Mouse (Mus musculus): Measurements from ENCODE around the gene Erfe. TPM values are rescaled to one million over a fixed set of nuclear protein-coding genes. Genes with fewer than 3 reads are reported as not detected.

Gene Erfe
- polyA plus RNA-seq, 1 experiment from 2014 or later, result 3.1 TPM

DNA sequence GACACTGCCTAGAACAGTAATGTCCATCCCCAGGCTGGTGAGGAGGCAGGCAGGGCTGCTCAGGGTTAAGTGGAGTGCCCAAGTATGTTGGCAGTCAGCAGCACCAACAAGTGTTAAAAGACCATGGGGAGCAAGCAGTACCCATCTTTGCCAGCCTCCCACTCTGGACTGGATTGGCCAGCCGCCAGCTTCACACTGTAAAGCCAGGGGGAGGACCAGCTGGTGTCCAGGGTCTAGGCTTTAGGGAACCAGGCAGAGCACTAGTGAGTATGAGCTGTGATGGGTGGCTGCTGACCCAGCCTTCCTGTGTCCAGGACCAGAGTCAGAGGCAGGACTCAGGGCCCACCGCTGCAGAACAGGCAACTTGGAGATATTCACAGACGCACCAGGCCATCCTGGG is 22.2 kb upstream of the Erfe start:
- H3K9ac ChIP-seq (ENCODE audit: low read depth, low read length), result no peak overlapping the region
- ATAC-seq (replicated peaks; ENCODE audit: low FRiP score) (no peak), DNase-seq (ENCODE audit: low spot score) (no peak)
- no peak overlapping the region for H3K4me2 ChIP-seq
- H3K27ac ChIP-seq (ENCODE audit: low read depth, low read length), result no peak overlapping the region
- H3K4me1 ChIP-seq (replicated peaks; ENCODE audit: control insufficient read depth, insufficient read depth, low read length), result peaks cover 5% of the 10 kb centered on the region
- H3K27me3 ChIP-seq (replicated peaks; ENCODE audit: control insufficient read depth, insufficient read depth, low read length), result peaks cover 61% of the 10 kb centered on the region
- WGBS, result 69% methylated on average over 3 of the region's 3 CpGs
- H3K4me3 ChIP-seq (ENCODE audit: low read depth, low read length), result no peak overlapping the region
- no peaks in the 10 kb centered on the region for H3K36me3 ChIP-seq (ENCODE audit: control insufficient read depth, insufficient read depth, low read length)
- H3K9me3 ChIP-seq (ENCODE audit: control insufficient read depth, low read length), result no peaks in the 10 kb centered on the region

DNA sequence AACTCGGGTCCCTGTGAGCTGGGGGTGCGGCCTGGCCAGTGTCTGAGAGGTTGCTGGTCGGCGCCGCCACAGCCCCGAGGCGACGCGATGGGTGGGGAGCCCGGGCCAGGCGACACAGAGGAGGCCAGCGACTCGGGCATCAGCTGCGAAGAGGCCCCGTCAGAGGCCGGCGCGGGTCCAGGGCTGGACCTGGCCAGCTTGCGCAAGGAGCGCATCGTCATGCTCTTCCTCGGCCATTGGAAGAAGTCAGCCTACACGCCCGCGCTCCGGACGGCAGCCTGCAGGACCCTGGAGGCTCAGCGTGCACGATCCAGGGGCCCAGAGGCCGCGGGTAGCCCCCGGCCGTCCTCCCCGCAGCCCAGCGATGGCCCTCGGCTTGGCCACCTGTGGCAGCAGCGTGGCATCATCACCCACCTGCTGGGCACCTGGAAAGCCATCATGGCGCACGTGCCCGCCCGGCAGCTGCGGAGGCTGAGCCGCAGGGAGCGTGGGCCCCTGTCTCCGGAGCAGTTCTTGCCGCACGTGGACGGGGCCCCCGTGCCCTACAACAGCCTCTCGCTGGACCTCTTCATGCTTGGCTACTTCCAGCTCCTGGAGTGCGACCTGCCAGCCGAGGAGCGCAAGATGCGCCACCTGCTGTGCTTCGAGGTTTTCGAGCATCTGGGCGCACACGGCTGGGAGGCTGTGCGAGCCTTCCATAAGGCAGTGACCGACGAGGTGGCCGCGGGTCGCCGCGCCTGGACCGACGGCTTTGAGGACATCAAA is 21.1 kb upstream of the Erfe start:
- Histone ChIP-seq H3K4me2 (peak overlapping the region; percentile 51), H3K4me3 (ENCODE audit: low read depth, low read length) (peak overlapping the region; percentile 17; the same call in 1 of the 2 replicates), H3K36me3 (ENCODE audit: control insufficient read depth, insufficient read depth, low read length) (no peaks in the 10 kb centered on the region), H3K27ac (ENCODE audit: low read depth, low read length) (no peak overlapping the region), H3K27me3 (replicated peaks; ENCODE audit: control insufficient read depth, insufficient read depth, low read length) (peaks cover 61% of the 10 kb centered on the region), H3K4me1 (replicated peaks; ENCODE audit: control insufficient read depth, insufficient read depth, low read length) (peaks cover 5% of the 10 kb centered on the region), H3K9ac (ENCODE audit: low read depth, low read length) (no peak overlapping the region), H3K9me3 (ENCODE audit: control insufficient read depth, low read length) (no peaks in the 10 kb centered on the region)
- ATAC-seq (replicated peaks; ENCODE audit: low FRiP score) (peak; percentile 32; the same call in 1 of the 2 replicates), DNase-seq (ENCODE audit: low spot score) (no peak)
- 7% methylated on average over 68 of the region's 68 CpGs for WGBS

DNA sequence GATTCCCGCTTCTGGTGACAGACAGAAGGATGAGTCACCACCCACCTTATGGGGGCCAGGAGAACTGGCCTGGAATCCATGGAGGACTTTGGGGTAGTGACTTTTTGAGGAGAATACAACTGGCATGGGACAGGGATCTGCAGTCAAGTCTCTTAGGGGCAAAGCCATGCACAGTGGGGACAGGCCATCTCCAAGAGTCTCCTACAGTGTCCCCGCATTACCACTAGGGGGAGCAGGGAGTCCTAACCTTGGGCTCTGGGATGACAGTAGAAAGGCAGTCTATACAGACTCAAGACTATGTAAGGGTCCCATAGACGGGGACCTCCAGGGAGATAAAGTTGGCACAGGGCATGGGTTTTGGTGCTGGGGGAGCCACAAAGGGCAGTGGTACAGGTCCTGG is 19.3 kb upstream of the Erfe start:
- no peak overlapping the region for H3K27ac ChIP-seq (ENCODE audit: low read depth, low read length)
- H3K9ac ChIP-seq (ENCODE audit: low read depth, low read length), result no peak overlapping the region
- no peaks in the 10 kb centered on the region for H3K9me3 ChIP-seq (ENCODE audit: control insufficient read depth, low read length)
- peak; percentile 64 for DNase-seq (ENCODE audit: low spot score)
- H3K36me3 ChIP-seq (ENCODE audit: control insufficient read depth, insufficient read depth, low read length), result no peaks in the 10 kb centered on the region
- 30% methylated on average over 3 of the region's 3 CpGs for WGBS
- no peak overlapping the region for H3K4me2 ChIP-seq
- ATAC-seq (replicated peaks; ENCODE audit: low FRiP score), result peak; percentile 63; the same call in 1 of the 2 replicates
- H3K4me1 ChIP-seq (replicated peaks; ENCODE audit: control insufficient read depth, insufficient read depth, low read length), result peaks cover 5% of the 10 kb centered on the region
- no peak overlapping the region for H3K4me3 ChIP-seq (ENCODE audit: low read depth, low read length)
- H3K27me3 ChIP-seq (replicated peaks; ENCODE audit: control insufficient read depth, insufficient read depth, low read length), result peaks cover 49% of the 10 kb centered on the region

DNA sequence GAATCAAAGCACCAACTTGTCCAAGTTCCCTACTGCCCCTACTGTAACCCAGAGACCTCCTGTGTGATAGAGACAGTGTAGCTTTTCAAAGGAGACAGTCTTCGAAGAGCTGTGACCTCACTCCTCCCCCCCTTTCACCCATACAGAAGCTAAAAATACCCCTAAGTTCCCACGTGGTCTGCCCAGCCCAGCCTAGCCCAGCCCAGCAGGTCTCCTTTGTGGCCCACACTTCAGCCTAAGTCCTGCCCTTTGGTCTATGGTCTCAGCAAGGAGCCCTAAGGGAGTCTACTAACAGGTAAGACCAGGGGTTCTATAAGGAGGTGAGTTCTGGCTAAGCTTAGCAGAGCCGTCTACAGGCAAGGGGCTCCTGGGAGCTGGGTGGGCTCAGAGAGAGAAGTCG is 15.4 kb upstream of the Erfe start, which contains the start of gene Klhl30:
Klhl30 (plus strand) TSS at position 176 of the 400 bp plus-strand sequence.
- WGBS, result 48% methylated on average over 4 of the region's 4 CpGs
- H3K36me3 ChIP-seq (ENCODE audit: control insufficient read depth, insufficient read depth, low read length), result no peaks in the 10 kb centered on the region
- no peak within 1 kb of the TSS for H3K9ac ChIP-seq (ENCODE audit: low read depth, low read length)

DNA sequence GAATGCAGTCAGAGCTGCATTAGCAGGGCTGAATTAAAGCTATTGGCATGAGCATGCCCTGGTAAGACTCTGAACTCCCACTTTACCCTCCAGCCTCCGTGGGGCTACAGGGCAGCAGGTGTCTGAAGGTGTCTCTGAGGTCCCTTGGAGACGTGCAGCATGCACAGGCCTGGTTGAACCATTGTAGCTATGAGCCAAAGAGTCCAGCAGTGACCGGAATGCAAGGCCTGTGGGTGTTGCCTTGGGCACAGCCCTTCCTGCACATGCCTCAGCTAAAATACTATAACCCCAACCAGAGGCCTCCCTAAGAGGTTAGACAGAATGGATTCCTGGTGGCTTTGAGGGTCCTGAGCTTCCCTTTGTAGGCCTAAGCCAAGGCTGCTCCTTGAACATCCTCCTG is 15.0 kb upstream of the Erfe start:
- no peak overlapping the region for H3K9ac ChIP-seq (ENCODE audit: low read depth, low read length)
- H3K36me3 ChIP-seq (ENCODE audit: control insufficient read depth, insufficient read depth, low read length), result no peaks in the 10 kb centered on the region
- H3K27me3 ChIP-seq (replicated peaks; ENCODE audit: control insufficient read depth, insufficient read depth, low read length), result peaks cover 6% of the 10 kb centered on the region
- DNase-seq (ENCODE audit: low spot score), result no peak
- no peak for ATAC-seq (replicated peaks; ENCODE audit: low FRiP score)
- no peak overlapping the region for H3K27ac ChIP-seq (ENCODE audit: low read depth, low read length)
- WGBS, result 72% methylated on average over 3 of the region's 3 CpGs
- no peaks in the 10 kb centered on the region for H3K9me3 ChIP-seq (ENCODE audit: control insufficient read depth, low read length)
- no peaks in the 10 kb centered on the region for H3K4me1 ChIP-seq (replicated peaks; ENCODE audit: control insufficient read depth, insufficient read depth, low read length)
- H3K4me3 ChIP-seq (ENCODE audit: low read depth, low read length), result no peak overlapping the region
- no peak overlapping the region for H3K4me2 ChIP-seq

More for the DNA sequence above, 15.4 kb upstream of the Erfe start, which contains the start of gene Klhl30:
- no peak within 1 kb of the TSS for H3K4me3 ChIP-seq (ENCODE audit: low read depth, low read length)
- no peak for DNase-seq (ENCODE audit: low spot score)
- peaks cover 10% of the 10 kb centered on the region for H3K27me3 ChIP-seq (replicated peaks; ENCODE audit: control insufficient read depth, insufficient read depth, low read length)
- ATAC-seq (replicated peaks; ENCODE audit: low FRiP score), result no peak
- no peaks in the 10 kb centered on the region for H3K4me1 ChIP-seq (replicated peaks; ENCODE audit: control insufficient read depth, insufficient read depth, low read length)
- H3K9me3 ChIP-seq (ENCODE audit: control insufficient read depth, low read length), result no peaks in the 10 kb centered on the region
- H3K4me2 ChIP-seq, result no peak within 1 kb of the TSS
- H3K27ac ChIP-seq (ENCODE audit: low read depth, low read length), result no peak within 1 kb of the TSS

DNA sequence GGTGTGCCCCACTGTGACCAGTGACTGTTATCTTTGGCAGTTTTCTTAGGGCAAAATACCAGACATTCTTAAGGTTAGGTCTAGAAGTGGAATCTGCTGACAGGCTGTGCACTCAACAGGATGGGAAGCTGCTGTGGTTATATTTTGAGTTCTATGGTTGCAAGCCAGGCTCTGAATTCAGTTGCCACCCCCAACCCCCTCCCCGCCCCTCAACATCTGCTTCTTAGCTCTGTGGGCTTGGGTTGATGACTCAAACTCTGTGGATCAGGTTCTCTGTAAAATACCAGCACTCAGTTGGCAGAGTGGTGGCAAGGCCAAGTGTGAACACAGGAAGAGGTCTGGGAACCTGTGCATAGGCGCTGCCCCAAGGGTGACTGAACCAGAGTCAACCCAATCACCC is 14.0 kb upstream of the Erfe start:
- H3K9ac ChIP-seq (ENCODE audit: low read depth, low read length), result no peak overlapping the region
- no peaks in the 10 kb centered on the region; the same call in 1 of the 2 replicates for H3K27me3 ChIP-seq (replicated peaks; ENCODE audit: control insufficient read depth, insufficient read depth, low read length)
- ATAC-seq (replicated peaks; ENCODE audit: low FRiP score) (no peak), DNase-seq (ENCODE audit: low spot score) (no peak)
- H3K4me3 ChIP-seq (ENCODE audit: low read depth, low read length), result no peak overlapping the region
- 79% methylated on average over 2 of the region's 2 CpGs for WGBS
- no peaks in the 10 kb centered on the region for H3K36me3 ChIP-seq (ENCODE audit: control insufficient read depth, insufficient read depth, low read length)
- no peak overlapping the region for H3K4me2 ChIP-seq
- H3K4me1 ChIP-seq (replicated peaks; ENCODE audit: control insufficient read depth, insufficient read depth, low read length), result no peaks in the 10 kb centered on the region
- H3K9me3 ChIP-seq (ENCODE audit: control insufficient read depth, low read length), result no peaks in the 10 kb centered on the region
- H3K27ac ChIP-seq (ENCODE audit: low read depth, low read length), result no peak overlapping the region

DNA sequence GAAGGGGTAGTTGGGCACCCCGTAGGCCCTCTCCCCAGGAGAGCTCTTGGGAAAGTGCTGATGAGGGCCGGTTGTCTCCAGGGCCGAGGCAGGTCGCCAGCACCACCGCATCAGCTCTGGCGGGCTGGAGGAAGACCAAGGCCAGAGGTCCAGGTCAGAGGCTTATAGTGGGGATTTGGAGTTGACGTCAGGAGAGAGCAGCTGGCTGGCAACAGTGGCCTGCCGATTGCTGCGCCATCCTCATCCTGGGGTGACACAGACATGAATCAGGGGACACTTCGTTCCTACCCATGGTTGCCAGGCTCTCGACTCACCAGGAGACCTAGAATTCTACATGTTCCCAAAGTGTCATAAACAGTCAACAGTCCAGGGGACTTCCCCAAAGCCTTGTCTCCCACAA is 10.1 kb upstream of the Erfe start:
- no peak overlapping the region for H3K9ac ChIP-seq (ENCODE audit: low read depth, low read length)
- H3K27ac ChIP-seq (ENCODE audit: low read depth, low read length), result no peak overlapping the region
- no peak for DNase-seq (ENCODE audit: low spot score)
- no peaks in the 10 kb centered on the region for H3K9me3 ChIP-seq (ENCODE audit: control insufficient read depth, low read length)
- no peak overlapping the region for H3K4me2 ChIP-seq
- no peaks in the 10 kb centered on the region for H3K36me3 ChIP-seq (ENCODE audit: control insufficient read depth, insufficient read depth, low read length)
- no peaks in the 10 kb centered on the region for H3K27me3 ChIP-seq (replicated peaks; ENCODE audit: control insufficient read depth, insufficient read depth, low read length)
- WGBS, result 83% methylated on average over 11 of the region's 11 CpGs
- no peaks in the 10 kb centered on the region for H3K4me1 ChIP-seq (replicated peaks; ENCODE audit: control insufficient read depth, insufficient read depth, low read length)
- no peak for ATAC-seq (replicated peaks; ENCODE audit: low FRiP score)
- no peak overlapping the region for H3K4me3 ChIP-seq (ENCODE audit: low read depth, low read length)

DNA sequence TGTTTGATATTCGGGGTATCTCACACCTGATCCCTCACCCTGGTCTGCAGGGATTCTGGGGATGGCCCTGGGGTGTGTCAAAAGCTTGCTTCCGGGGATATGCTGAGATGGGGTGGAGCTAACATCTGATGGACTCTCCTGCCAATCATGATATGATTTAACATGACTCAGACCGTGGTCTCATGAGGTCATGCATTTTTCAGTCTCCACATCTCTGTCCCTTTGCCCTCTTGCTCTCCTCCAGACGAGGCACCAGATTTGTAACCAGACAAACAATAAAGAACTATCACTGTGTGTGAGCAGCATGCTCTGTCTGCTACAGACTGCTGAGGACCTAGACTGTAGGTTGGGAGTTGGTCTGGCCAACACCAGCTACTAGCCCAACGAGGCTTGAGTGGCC is 4.1 kb upstream of the Erfe start:
- Histone ChIP-seq H3K36me3 (ENCODE audit: control insufficient read depth, insufficient read depth, low read length) (no peaks in the 10 kb centered on the region), H3K9me3 (ENCODE audit: control insufficient read depth, low read length) (no peaks in the 10 kb centered on the region), H3K27me3 (replicated peaks; ENCODE audit: control insufficient read depth, insufficient read depth, low read length) (peaks cover 2% of the 10 kb centered on the region; the same call in 1 of the 2 replicates), H3K4me1 (replicated peaks; ENCODE audit: control insufficient read depth, insufficient read depth, low read length) (peaks cover 13% of the 10 kb centered on the region), H3K4me3 (ENCODE audit: low read depth, low read length) (no peak overlapping the region), H3K27ac (ENCODE audit: low read depth, low read length) (no peak overlapping the region), H3K9ac (ENCODE audit: low read depth, low read length) (no peak overlapping the region), H3K4me2 (no peak overlapping the region)
- 73% methylated on average over 5 of the region's 5 CpGs for WGBS
- ATAC-seq (replicated peaks; ENCODE audit: low FRiP score) (no peak), DNase-seq (ENCODE audit: low spot score) (no peak)
